Mouse (Mus musculus) forebrain, embryonic 15.5 days (tissue): ENCODE data around the gene Calml4. TPM values are rescaled to one million over a fixed set of nuclear protein-coding genes. Genes with fewer than 3 reads are reported as not detected.
A peak's percentile ranks its signal among the peaks of the same experiment; 100 is the strongest.
"Not testable (repeated sequence)": the region's sequence is repeated elsewhere in the genome, so short reads cannot be mapped to it uniquely, and the experiment has no call there.

Source experiments
- ATAC-seq: fragments of 200-750 bp; cut with Nextera tagmentation; replicated peaks from 2 replicates; pipeline ENCODE4 v1.8.0; 2017; ENCODE audit warnings: mild to moderate bottlenecking, moderate TSS enrichment, moderate library complexity
- H3K27ac ChIP-seq: fragments of 300-500 bp; sonication (generic); replicated peaks from 2 replicates; pipeline ENCODE4 v1.5.1; 2015; ENCODE audit warnings: mild to moderate bottlenecking, inconsistent platforms
- H3K27me3 ChIP-seq: fragments of 300-500 bp; sonication (generic); 2 replicates; pipeline ENCODE4 v1.6.1; 2015; ENCODE audit warnings: inconsistent platforms
- H3K36me3 ChIP-seq: fragments of 300-500 bp; sonication (generic); 2 replicates; pipeline ENCODE4 v1.6.1; 2015; ENCODE audit warnings: mild to moderate bottlenecking, inconsistent platforms
- H3K4me1 ChIP-seq: fragments of 300-500 bp; sonication (generic); 2 replicates; pipeline ENCODE4 v1.6.1; 2015; ENCODE audit warnings: inconsistent platforms
- H3K4me2 ChIP-seq: fragments of 300-500 bp; sonication (generic); replicated peaks from 2 replicates; pipeline ENCODE4 v1.6.1; 2015; ENCODE audit warnings: mild to moderate bottlenecking, inconsistent platforms
- H3K4me3 ChIP-seq: fragments of 300-500 bp; sonication (generic); 2 replicates; pipeline ENCODE4 v1.5.1; 2015; ENCODE audit warnings: mild to moderate bottlenecking, inconsistent platforms
- H3K9ac ChIP-seq: fragments of 300-500 bp; sonication (generic); replicated peaks from 2 replicates; pipeline ENCODE4 v1.6.1; 2015; ENCODE audit warnings: mild to moderate bottlenecking, inconsistent platforms
- H3K9me3 ChIP-seq: fragments of 300-500 bp; sonication (generic); 2 replicates; pipeline ENCODE4 v1.6.1; 2016; ENCODE audit warnings: inconsistent platforms
- WGBS: fragments of 180-500 bp; shearing (Covaris S2); methylation state at CpG from one replicate; pipeline ENCODE4 v1.1.7; 2015; ENCODE audit warnings: mixed read lengths; 5-methylcytosine and 5-hydroxymethylcytosine counted together
- polyA plus RNA-seq: library from polyadenylated mRNA; unstranded; fragments of >200 nt; fragmentation: Nextera tagmentation; extraction: Ambion mirVana; gene quantifications from 2 replicates; pipeline ENCODE4 v1.2.1, GENCODE M21; 2015

Calml4 gene
- polyA plus RNA-seq, 1 experiment from 2014 or later = 12.5 TPM

DNA sequence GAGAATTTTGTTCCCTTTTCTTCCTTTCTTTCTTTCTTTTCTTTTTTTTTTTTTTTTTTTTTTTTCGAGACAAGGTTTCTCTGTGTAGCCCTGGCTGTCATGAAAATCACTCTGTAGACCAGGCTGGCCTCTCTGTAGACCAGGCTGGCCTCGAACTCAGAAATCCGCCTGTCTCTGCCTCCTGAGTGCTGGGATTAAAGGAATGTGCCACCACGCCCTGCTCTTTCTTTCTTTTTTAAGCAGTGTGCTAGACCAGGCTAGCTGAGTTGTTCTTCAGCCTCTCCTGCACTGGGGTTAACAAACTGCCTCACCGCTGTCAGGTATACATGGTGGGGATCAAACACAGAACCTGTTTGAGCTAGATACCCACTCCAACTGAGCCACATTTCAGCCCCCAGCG lies 38.0 kb upstream of the Calml4 start:
- not testable (repeated sequence) for H3K9me3 ChIP-seq, ATAC-seq, H3K27ac ChIP-seq, H3K36me3 ChIP-seq, H3K4me3 ChIP-seq, H3K27me3 ChIP-seq, H3K4me2 ChIP-seq, H3K9ac ChIP-seq
- 91% methylated on average over 6 of the region's 6 CpGs for WGBS
- peaks cover 10% of the 10 kb centered on the region; the same call in 1 of the 2 replicates for H3K4me1 ChIP-seq

DNA sequence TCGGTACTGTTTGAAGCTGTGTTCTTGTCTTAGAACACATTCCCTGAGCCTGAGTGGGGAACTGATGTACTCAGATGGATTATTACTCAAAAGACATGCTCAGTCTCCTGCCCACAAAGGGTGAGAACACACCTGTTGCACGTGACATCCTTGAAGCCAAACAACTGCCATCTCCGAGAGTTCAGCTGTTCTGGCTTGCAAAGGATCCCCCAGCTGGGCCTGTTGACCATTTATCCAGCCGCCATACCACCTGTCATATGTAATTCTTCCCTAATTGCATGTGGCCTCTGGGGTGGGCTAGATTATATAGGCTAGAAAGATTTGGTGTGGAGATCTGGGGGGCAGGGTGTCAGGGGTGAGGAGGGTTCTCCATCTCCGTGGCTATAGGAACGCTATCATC lies 37.1 kb upstream of the Calml4 start:
- ATAC-seq = no peak
- H3K27ac ChIP-seq = no peak overlapping the region
- WGBS = 90% methylated on average over 6 of the region's 6 CpGs
- H3K36me3 ChIP-seq = no peaks in the 10 kb centered on the region
- H3K27me3 ChIP-seq = no peaks in the 10 kb centered on the region
- no peak overlapping the region for H3K9ac ChIP-seq
- no peak overlapping the region for H3K4me3 ChIP-seq
- no peak overlapping the region for H3K4me2 ChIP-seq
- H3K4me1 ChIP-seq = peaks cover 10% of the 10 kb centered on the region; the same call in 1 of the 2 replicates
- H3K9me3 ChIP-seq = no peaks in the 10 kb centered on the region

DNA sequence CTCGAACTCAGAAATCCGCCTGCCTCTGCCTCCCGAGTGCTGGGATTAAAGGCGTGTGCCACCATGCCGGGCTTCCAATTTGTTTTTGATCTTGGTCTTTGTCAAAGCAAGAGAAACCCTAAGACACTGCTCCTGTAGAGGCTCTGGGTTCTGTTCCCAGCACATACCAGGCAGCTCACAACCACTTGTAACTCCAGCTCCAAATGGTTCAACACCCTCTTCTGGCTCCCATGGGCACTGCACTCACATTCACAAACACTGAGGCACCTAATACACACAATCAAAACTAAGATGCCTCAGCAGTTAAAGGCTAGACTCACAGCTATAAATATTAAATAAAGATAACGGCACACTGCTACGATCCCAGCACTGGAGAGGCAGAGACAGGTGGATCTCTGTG lies 36.1 kb upstream of the Calml4 start:
- H3K4me2 ChIP-seq = no peak overlapping the region
- no peaks in the 10 kb centered on the region for H3K9me3 ChIP-seq
- WGBS = 97% methylated on average over 7 of the region's 7 CpGs
- no peaks in the 10 kb centered on the region for H3K36me3 ChIP-seq
- no peak for ATAC-seq
- no peak overlapping the region for H3K4me3 ChIP-seq
- H3K27me3 ChIP-seq = no peaks in the 10 kb centered on the region
- no peak overlapping the region for H3K9ac ChIP-seq
- no peak overlapping the region for H3K27ac ChIP-seq
- peaks cover 13% of the 10 kb centered on the region for H3K4me1 ChIP-seq

DNA sequence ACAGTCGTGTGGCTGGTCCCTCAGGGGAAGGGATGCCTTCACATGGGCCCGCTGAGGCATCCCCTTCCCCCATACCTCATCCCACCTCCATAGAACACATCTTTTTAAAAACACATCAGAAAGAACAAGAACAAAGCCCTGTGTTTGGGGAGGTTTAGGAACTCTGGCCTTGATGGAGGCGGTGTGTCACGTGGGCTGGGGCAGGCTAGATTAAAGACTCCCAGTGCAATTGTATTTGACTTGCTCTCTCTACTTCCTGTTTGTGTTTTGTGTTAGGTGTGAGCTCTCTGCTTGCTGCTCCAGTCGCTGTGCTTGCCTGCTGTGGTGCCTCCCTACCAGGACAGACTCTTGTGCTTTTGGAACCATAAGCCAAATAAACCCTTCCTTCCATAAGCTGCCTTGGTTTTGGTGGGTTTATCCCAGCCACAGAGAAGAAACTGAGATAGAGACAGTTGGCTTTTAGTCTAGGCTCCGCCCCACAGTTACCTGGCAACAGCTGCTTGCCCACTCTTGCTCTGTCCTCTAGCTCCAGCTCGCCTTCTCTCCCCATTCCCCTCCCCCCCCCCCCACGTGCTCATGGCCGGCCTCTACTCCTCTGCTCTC lies 32.0 kb upstream of the Calml4 start:
- Histone ChIP-seq H3K9me3 (no peaks in the 10 kb centered on the region), H3K4me3 (no peak overlapping the region), H3K4me2 (no peak overlapping the region), H3K4me1 (peaks cover 12% of the 10 kb centered on the region), H3K27ac (peak overlapping the region; percentile 28; the same call in 1 of the 2 replicates), H3K27me3 (no peaks in the 10 kb centered on the region), H3K36me3 (no peaks in the 10 kb centered on the region), H3K9ac (no peak overlapping the region)
- ATAC-seq = no peak
- 3% methylated on average over 9 of the region's 9 CpGs for WGBS

DNA sequence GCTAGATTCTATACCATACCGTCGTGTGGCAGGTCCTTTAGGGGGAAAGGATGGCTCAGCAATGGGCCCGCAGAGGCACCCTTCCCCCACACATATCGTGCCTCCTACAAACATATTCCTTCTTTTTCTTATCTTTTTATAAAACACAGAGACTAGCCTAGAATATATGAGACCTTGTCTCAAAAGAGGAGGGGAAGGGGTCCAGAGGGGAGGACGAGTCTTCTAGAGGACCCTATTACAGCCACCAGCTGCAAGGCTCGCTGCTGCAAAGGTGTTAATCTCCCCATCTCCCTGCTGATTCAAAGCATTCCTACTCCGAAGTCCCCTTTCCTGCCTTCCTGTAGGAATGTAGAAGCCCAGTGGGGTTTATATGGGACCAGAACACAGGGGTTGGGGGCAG lies 31.4 kb upstream of the Calml4 start:
- no peak overlapping the region for H3K9ac ChIP-seq
- H3K27me3 ChIP-seq = no peaks in the 10 kb centered on the region
- ATAC-seq = no peak
- H3K9me3 ChIP-seq = no peaks in the 10 kb centered on the region
- H3K36me3 ChIP-seq = no peaks in the 10 kb centered on the region
- no peak overlapping the region for H3K27ac ChIP-seq
- H3K4me2 ChIP-seq = no peak overlapping the region
- 7% methylated on average over 7 of the region's 7 CpGs for WGBS
- H3K4me1 ChIP-seq = peaks cover 12% of the 10 kb centered on the region
- no peak overlapping the region for H3K4me3 ChIP-seq

DNA sequence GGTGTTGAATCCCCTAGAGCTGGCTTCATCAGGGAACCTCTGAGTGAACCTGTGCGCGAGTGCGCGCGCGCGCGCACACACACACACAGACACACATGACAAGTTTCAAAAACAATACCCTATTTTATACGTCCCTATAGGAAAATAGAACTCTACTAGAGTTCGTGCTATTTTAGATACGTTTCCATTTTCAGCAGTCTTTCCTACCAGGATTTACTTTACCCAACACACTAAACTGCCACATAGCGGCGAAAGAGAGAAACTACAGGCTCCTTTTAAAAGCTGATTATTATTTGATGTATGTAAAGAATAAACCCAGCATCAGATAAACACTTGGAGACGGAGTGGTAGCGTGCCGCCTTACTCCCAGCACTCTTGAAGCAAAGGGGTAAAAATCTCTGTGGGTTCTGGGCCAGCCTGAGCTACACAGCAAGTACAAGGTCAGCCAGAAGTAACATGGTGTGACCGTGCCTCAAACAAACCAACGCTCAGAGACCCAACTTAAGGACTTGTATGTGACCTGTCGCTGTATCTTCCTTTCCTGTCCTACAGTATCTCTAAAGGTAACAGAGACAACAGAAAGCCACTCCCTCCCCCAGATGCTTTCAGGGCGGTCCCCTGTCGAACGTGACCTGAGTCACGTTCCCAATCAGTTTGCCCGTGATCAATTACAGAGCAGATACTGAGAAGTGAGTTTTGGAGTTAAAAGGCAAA lies 29.8 kb upstream of the Calml4 start:
- peak overlapping the region; percentile 53 for H3K4me3 ChIP-seq
- H3K27me3 ChIP-seq = no peaks in the 10 kb centered on the region
- 0 out of 2 replicates have a peak overlapping the region, but pooled peaks have one; percentile 6 for H3K9ac ChIP-seq
- ATAC-seq = peak; percentile 8; the same call in 1 of the 2 replicates
- H3K36me3 ChIP-seq = no peaks in the 10 kb centered on the region
- WGBS = 2% methylated on average over 24 of the region's 24 CpGs
- H3K27ac ChIP-seq = peak overlapping the region; percentile 77
- H3K4me2 ChIP-seq = peak overlapping the region; percentile 56
- peaks cover 12% of the 10 kb centered on the region for H3K4me1 ChIP-seq
- H3K9me3 ChIP-seq = no peaks in the 10 kb centered on the region

DNA sequence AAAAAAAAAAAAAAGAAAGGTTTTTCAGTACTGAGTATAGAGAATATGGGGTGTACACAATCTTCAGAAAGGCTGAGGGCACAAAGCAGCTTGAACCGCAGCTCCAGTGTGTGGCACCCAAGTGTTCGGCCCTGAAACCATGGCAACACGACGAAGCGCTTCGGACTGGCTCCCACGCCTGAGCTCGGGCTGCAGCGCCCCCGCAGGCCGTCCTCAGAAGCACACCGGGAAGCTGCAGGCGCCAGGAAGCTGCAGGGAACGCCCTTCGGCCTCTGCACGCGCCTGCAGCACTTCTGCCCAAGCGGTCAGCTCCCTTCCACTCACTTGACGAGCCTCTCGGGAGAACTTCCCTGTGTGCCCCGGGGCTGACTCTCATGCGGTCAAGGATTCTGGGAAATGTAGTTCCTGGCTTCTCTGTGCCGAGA lies 29.2 kb upstream of the Calml4 start:
- Histone ChIP-seq H3K27me3 (no peaks in the 10 kb centered on the region), H3K9ac (peak overlapping the region; percentile 6; the same call in 1 of the 2 replicates), H3K4me1 (peaks cover 12% of the 10 kb centered on the region), H3K27ac (peak overlapping the region; percentile 77), H3K4me3 (peak overlapping the region; percentile 53), H3K4me2 (peak overlapping the region; percentile 56), H3K9me3 (no peaks in the 10 kb centered on the region), H3K36me3 (no peaks in the 10 kb centered on the region)
- ATAC-seq = peak; percentile 95
- under 1% methylated on average over 23 of the region's 23 CpGs for WGBS

DNA sequence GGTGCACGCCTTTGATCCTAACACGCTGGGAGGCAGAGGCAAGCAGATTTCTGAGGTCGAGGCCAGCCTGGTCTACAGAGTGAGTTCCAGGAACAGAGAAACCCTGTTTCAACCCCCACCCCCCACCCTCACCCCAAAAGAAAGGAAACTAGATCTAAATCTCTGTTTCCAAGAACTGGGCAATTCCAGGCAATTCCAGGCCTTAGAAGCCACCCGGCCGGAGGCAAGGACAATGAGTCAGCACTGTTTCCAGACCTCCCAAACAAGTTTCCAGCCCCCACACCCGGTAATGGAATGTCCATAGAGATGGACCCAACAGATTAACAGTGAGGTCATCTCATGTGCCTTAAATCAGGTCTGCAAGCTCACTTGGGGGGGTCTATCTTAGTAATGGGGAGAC lies 28.0 kb upstream of the Calml4 start:
- Histone ChIP-seq H3K9ac (no peak overlapping the region), H3K4me2 (no peak overlapping the region), H3K4me3 (no peak overlapping the region), H3K36me3 (no peaks in the 10 kb centered on the region), H3K27ac (no peak overlapping the region), H3K4me1 (peaks cover 12% of the 10 kb centered on the region), H3K27me3 (no peaks in the 10 kb centered on the region), H3K9me3 (no peaks in the 10 kb centered on the region)
- 82% methylated on average over 6 of the region's 6 CpGs for WGBS
- ATAC-seq = no peak

DNA sequence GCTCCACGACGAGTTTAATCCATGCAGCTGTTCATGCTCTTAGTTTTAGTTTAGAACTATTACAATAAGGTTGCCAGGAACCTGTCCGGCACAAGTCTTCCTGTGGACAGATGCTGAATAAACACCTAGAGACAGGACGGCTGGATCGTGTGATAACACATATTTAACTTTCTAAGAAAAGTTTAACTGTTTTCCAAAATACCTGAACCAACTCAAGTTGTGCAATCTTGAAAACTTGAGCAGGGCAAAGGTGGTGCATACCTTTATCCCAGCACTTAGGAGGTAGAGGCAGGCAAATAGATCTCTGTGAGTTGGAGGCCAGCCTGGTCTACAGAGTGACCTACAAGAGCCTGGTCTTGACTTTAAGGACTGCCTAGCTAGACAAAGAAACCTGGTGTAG lies 23.0 kb upstream of the Calml4 start:
- ATAC-seq = no peak
- no peaks in the 10 kb centered on the region for H3K36me3 ChIP-seq
- H3K9ac ChIP-seq = no peak overlapping the region
- H3K4me3 ChIP-seq = no peak overlapping the region
- no peak overlapping the region for H3K4me2 ChIP-seq
- H3K27me3 ChIP-seq = no peaks in the 10 kb centered on the region
- H3K9me3 ChIP-seq = no peaks in the 10 kb centered on the region
- peaks cover 14% of the 10 kb centered on the region for H3K4me1 ChIP-seq
- WGBS = 81% methylated on average over 5 of the region's 5 CpGs
- H3K27ac ChIP-seq = no peak overlapping the region

DNA sequence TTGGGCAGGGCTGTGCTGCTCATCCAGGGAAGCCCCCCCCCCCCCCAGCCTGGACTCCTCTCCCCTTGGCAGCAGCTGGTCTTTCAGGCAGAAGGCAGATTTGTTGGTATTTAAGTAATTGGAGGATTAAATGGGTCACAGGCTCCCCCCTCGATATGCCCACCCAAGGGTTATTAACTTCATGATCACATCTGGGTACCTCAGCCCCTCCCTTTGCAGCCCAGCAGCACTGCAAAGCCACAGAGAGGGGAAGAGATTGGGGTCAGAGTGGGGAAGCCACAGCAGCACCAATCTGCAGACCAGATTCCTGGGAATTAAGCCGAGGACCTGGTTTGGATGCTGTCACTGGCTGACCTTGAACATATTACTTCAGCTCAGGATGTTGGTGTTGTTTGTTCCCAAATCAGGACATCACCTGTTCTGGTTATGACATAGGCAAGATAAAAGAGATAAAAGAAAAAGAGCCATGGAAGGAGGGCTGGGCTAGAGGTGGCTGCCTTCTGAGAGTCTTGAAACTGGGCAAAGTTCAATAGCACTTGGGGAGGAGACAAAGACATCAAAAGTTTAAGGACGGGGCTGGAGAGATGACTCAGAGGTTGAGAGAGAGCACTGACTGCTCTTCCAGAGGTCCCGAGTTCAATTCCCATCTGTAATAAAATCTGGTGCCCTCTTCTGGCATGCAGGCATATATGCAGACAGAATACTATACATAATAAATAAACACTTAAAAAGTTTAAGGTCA lies 22.0 kb upstream of the Calml4 start:
- Histone ChIP-seq H3K36me3 (no peaks in the 10 kb centered on the region), H3K4me3 (no peak overlapping the region), H3K9me3 (no peaks in the 10 kb centered on the region), H3K27ac (no peak overlapping the region), H3K4me1 (peaks cover 14% of the 10 kb centered on the region), H3K4me2 (no peak overlapping the region), H3K27me3 (no peaks in the 10 kb centered on the region), H3K9ac (no peak overlapping the region)
- WGBS = 46% methylated on average over 4 of the region's 4 CpGs
- no peak for ATAC-seq

DNA sequence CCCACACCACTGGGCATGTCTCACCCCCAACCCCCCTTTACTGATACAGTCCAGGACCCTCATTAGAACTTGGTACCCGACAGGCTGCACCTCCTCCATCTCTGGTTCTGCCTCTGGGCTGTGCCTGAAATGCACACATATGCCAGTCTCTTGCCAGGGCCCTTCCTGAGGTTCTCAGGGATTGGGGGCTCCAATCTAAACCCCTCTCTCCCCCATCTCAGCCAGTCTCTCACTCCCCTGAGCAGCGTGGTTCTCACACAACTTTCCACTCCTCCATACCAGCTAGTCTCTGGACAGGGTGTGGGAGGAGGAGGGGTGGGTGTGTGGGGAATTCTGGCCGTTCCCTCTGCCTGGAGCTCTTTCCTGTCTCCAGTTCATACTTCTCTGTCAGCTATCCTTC lies 20.3 kb upstream of the Calml4 start:
- ATAC-seq = no peak
- Histone ChIP-seq H3K4me1 (peaks cover 14% of the 10 kb centered on the region), H3K9me3 (no peaks in the 10 kb centered on the region), H3K4me3 (no peak overlapping the region), H3K36me3 (no peaks in the 10 kb centered on the region), H3K27ac (0 out of 2 replicates have a peak overlapping the region, but pooled peaks have one; percentile 4), H3K4me2 (no peak overlapping the region), H3K9ac (no peak overlapping the region), H3K27me3 (no peaks in the 10 kb centered on the region)
- WGBS = 62% methylated on average over 3 of the region's 3 CpGs

DNA sequence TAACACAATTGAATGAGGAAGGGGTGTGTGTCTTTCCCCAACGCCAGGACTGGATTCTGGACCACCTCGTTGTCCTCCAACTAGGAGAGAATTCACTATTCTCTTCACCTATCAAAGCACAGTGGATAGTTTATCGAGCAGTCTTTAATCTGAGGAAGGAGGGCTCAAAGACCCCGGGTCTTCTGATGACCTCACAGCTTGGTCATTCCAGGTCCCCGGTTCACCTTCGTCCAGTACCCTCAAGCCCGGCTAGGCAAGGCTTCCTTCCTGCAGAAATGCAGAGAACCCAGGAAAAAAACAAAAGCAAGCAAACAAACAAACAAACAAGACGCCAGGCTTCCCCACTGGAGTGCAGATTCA lies 19.8 kb upstream of the Calml4 start:
- H3K27ac ChIP-seq = 0 out of 2 replicates have a peak overlapping the region, but pooled peaks have one; percentile 4
- peak; percentile 24 for ATAC-seq
- H3K9ac ChIP-seq = 0 out of 2 replicates have a peak overlapping the region, but pooled peaks have one; percentile 80
- H3K4me3 ChIP-seq = peak overlapping the region; percentile 62
- H3K27me3 ChIP-seq = no peaks in the 10 kb centered on the region
- no peaks in the 10 kb centered on the region for H3K9me3 ChIP-seq
- peak overlapping the region; percentile 85 for H3K4me2 ChIP-seq
- WGBS = 13% methylated on average over 8 of the region's 8 CpGs
- H3K36me3 ChIP-seq = no peaks in the 10 kb centered on the region
- H3K4me1 ChIP-seq = peaks cover 14% of the 10 kb centered on the region
